Mouse (Mus musculus): ENCODE results near the gene Ptpre. TPM values are rescaled to one million over a fixed set of nuclear protein-coding genes. Genes with fewer than 3 reads are reported as not detected.

Ptpre gene
- polyA plus RNA-seq, 1 experiment from 2014 or later: 0.83 TPM

DNA sequence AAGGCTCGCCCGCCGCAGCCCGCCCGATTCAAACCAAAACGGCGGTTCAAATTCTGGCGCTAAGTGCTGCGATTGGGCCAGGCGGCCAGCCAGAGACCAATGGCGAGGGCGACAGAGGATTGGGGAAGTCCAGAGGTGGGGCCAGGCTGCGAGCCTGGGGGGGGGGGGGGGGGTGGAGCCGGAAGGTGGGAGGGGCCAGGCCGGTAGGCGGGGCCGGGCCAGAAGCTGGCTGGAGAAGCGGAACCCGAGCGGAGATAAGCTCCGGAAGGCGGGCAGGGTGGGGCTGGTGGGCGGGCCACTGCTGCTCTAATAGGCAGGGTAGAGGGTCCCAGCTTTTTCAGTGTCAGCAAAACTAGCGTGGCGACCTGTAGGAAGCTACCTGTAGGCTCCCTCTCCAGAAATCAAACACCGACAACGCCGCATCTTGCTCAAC lies 179.2 kb downstream of the Ptpre start:
- Histone ChIP-seq H3K36me3 (ENCODE audit: control insufficient read depth, insufficient read depth, low read length) (no peaks in the 10 kb centered on the region), H3K4me2 (replicated peaks; ENCODE audit: low read depth, low read length) (peak overlapping the region; percentile 88), H3K9ac (ENCODE audit: low read depth, low read length) (peak overlapping the region; percentile 88), H3K4me3 (ENCODE audit: low read depth, low read length) (peak overlapping the region; percentile 91), H3K27ac (ENCODE audit: low read depth, low read length) (no peak overlapping the region), H3K4me1 (replicated peaks; ENCODE audit: control insufficient read depth, insufficient read depth, low read length) (peaks cover 2% of the 10 kb centered on the region; the same call in 1 of the 2 replicates), H3K27me3 (ENCODE audit: control insufficient read depth, insufficient read depth, low read length) (no peaks in the 10 kb centered on the region), H3K9me3 (ENCODE audit: control insufficient read depth, low read length) (no peaks in the 10 kb centered on the region)
- 2% methylated on average over 22 of the region's 28 CpGs for WGBS
- DNase-seq (ENCODE audit: low spot score) (peak; percentile 93), ATAC-seq (ENCODE audit: low FRiP score) (peak; percentile 97)

DNA sequence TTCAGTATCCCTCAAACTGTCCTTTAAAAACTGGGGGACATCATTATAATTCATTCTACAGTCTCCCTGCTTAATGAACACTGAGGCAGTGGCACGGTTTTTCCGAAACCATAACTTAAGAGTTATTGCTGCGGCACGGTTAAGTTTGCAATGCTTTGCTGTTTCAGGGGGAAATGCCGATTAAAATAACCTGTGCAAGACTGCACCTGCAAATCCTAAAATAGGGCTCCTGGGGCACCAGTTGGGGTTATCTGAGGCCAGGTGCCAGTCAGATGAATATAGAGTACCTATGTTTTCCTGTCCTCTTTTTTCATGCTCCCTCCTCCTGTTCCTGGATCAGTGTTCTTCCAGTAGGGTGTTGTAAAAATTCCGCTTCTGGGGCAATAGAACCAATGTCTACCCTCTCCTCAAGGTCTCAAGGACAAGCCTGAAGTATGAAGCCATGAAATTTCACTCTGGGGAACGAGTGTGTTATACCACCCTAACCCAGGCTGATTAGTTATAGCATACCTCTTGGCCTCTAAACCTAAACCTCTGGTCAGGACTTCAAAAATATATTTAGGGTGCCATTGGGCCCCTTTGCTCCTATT lies 179.8 kb downstream of the Ptpre start:
- no peaks in the 10 kb centered on the region for H3K9me3 ChIP-seq (ENCODE audit: control insufficient read depth, low read length)
- H3K4me2 ChIP-seq (replicated peaks; ENCODE audit: low read depth, low read length): peak overlapping the region; percentile 88
- ATAC-seq (ENCODE audit: low FRiP score): 0 out of 2 replicates have a peak, but pooled peaks have one; percentile 0
- no peak overlapping the region for H3K27ac ChIP-seq (ENCODE audit: low read depth, low read length)
- H3K4me3 ChIP-seq (ENCODE audit: low read depth, low read length): peak overlapping the region; percentile 91
- DNase-seq (ENCODE audit: low spot score): no peak
- no peaks in the 10 kb centered on the region for H3K27me3 ChIP-seq (ENCODE audit: control insufficient read depth, insufficient read depth, low read length)
- peak overlapping the region; percentile 4; the same call in 1 of the 2 replicates for H3K9ac ChIP-seq (ENCODE audit: low read depth, low read length)
- 76% methylated on average over 7 of the region's 7 CpGs for WGBS
- peaks cover 2% of the 10 kb centered on the region; the same call in 1 of the 2 replicates for H3K4me1 ChIP-seq (replicated peaks; ENCODE audit: control insufficient read depth, insufficient read depth, low read length)
- no peaks in the 10 kb centered on the region for H3K36me3 ChIP-seq (ENCODE audit: control insufficient read depth, insufficient read depth, low read length)

DNA sequence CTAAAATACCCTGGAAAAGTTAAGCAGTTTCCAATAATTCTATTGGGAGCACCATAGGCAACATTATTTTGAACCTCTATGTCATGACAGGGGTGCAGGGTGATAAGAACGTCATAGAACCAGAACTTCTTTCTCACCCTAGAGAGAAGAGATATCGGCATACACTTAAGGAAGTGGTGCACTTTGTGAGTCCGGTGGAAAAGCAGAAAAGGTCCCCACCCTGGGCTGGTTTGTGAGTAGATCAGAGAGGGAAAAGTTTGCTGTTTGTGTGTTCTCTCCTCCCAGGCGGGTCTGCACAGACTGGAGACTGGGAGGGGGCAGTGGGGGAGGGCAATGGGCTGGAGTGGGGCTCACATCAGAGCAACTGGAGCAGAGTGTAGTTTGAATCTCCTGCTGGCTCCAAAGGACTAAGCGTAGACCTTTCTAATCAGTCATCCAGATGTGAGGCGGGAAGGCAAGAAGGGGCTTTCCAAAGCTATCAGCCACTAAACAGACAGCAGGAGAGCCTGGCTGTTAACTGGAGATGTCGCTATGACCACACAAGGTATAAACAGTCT lies 184.2 kb downstream of the Ptpre start:
- H3K9me3 ChIP-seq (ENCODE audit: control insufficient read depth, low read length): no peaks in the 10 kb centered on the region
- no peak overlapping the region for H3K4me3 ChIP-seq (ENCODE audit: low read depth, low read length)
- DNase-seq (ENCODE audit: low spot score) (no peak), ATAC-seq (ENCODE audit: low FRiP score) (no peak)
- H3K4me1 ChIP-seq (replicated peaks; ENCODE audit: control insufficient read depth, insufficient read depth, low read length): no peaks in the 10 kb centered on the region
- WGBS: 70% methylated on average over 7 of the region's 7 CpGs
- H3K36me3 ChIP-seq (ENCODE audit: control insufficient read depth, insufficient read depth, low read length): no peaks in the 10 kb centered on the region
- no peak overlapping the region for H3K4me2 ChIP-seq (replicated peaks; ENCODE audit: low read depth, low read length)
- no peak overlapping the region for H3K9ac ChIP-seq (ENCODE audit: low read depth, low read length)
- no peaks in the 10 kb centered on the region for H3K27me3 ChIP-seq (ENCODE audit: control insufficient read depth, insufficient read depth, low read length)
- no peak overlapping the region for H3K27ac ChIP-seq (ENCODE audit: low read depth, low read length)

DNA sequence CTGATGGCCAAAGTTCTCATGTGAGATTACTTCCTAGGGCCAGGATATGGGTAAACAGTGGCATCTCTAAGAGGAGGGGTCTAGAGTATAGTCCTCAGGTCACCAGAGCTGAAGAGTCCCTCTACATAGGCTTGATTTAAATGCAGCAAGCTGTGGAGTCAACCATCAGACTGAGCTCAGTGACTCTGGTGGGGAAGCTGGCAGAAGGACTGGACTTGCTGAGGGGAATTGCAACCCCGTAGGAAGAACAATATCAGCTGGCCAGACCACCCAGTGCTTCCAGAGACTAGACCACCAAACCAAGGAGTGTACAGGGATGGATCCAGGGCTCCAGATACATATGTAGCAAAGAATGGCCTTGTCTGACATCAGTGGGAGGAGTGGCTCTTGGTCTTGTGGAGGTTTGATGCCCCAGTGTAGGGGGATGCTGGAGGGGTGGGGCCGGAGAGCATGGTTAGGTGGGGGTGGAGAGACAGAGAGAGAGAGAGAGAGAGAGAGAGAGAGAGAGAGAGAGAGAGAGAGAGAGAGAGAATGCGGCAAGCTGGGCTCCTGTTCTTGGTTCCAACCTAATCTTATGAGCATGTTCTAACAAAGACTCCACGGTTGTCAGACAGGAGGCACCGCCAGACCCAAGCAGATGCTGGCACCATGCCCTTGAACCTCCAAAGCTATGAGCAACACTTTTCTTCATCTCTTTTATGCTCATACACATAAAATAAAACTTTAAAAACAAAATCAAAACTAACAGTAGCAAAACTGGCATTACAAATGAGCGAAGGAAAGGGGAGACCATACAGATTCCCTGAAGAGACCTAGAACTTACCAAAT lies 184.9 kb downstream of the Ptpre start:
- no peak for ATAC-seq (ENCODE audit: low FRiP score)
- Histone ChIP-seq H3K27ac (ENCODE audit: low read depth, low read length) (no peak overlapping the region), H3K9me3 (ENCODE audit: control insufficient read depth, low read length) (no peaks in the 10 kb centered on the region), H3K4me2 (replicated peaks; ENCODE audit: low read depth, low read length) (no peak overlapping the region), H3K27me3 (ENCODE audit: control insufficient read depth, insufficient read depth, low read length) (no peaks in the 10 kb centered on the region), H3K36me3 (ENCODE audit: control insufficient read depth, insufficient read depth, low read length) (no peaks in the 10 kb centered on the region), H3K4me3 (ENCODE audit: low read depth, low read length) (no peak overlapping the region), H3K4me1 (replicated peaks; ENCODE audit: control insufficient read depth, insufficient read depth, low read length) (no peaks in the 10 kb centered on the region), H3K9ac (ENCODE audit: low read depth, low read length) (no peak overlapping the region)
- DNase-seq (ENCODE audit: low spot score): no peak
- WGBS: 84% methylated on average over 6 of the region's 6 CpGs

DNA sequence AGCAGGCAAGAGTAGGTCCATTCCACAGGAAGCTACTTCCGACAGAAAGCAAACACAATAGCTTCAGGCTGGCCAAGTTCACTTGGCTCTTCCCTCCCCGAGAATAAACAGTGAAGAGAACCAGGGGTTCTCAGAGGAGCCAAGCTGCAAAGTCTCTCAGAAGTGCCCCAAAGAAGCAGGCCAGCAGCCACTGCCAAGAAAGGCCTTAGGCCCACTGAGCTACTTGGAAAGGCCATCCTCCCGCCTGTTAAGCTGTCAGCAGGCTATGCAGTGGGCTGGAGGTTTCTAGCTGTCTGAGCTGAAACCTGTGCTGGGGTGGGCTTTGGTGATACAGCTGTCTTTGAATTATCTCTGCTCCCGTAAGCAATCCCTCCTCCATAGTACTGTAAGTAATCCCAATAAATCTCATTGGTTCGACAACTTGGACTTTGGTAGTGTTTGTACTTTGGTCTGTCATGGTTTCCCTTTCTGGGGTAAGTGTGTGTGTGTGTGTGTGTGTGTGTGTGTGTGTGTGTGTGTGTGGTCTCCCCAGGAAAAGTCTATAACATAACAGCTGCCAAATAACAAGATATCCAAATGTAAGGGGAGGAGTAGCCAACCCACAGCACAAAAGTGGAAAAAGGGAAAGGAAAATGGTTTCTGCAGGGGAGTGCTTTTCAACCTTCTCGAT lies 186.5 kb downstream of the Ptpre start:
- Histone ChIP-seq H3K9ac (ENCODE audit: low read depth, low read length) (no peak overlapping the region), H3K27ac (ENCODE audit: low read depth, low read length) (no peak overlapping the region), H3K36me3 (ENCODE audit: control insufficient read depth, insufficient read depth, low read length) (no peaks in the 10 kb centered on the region), H3K9me3 (ENCODE audit: control insufficient read depth, low read length) (no peaks in the 10 kb centered on the region), H3K4me1 (replicated peaks; ENCODE audit: control insufficient read depth, insufficient read depth, low read length) (no peaks in the 10 kb centered on the region), H3K4me3 (ENCODE audit: low read depth, low read length) (no peak overlapping the region), H3K27me3 (ENCODE audit: control insufficient read depth, insufficient read depth, low read length) (no peaks in the 10 kb centered on the region), H3K4me2 (replicated peaks; ENCODE audit: low read depth, low read length) (no peak overlapping the region)
- ATAC-seq (ENCODE audit: low FRiP score) (no peak), DNase-seq (ENCODE audit: low spot score) (no peak)
- WGBS: 78% methylated on average over 6 of the region's 6 CpGs

DNA sequence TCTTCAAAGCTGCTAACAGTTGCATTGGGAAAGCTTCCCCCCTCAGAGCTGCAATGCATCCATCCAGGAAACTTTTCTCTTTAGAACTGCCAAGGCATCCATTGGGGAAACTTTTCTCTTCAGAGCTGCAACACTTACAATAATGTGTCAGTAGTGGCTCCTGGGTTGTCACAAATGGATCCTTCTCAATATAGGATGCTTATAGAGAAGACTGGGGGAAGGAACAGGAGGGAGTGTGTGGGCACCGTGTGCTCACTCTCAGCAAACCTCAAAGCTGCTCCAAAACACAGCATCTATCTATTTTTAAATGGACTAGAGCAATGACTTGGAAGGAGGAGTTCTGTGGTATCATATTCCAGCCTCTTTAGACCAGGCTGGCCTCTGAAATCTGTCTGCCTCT lies 189.4 kb downstream of the Ptpre start:
- H3K4me1 ChIP-seq (replicated peaks; ENCODE audit: control insufficient read depth, insufficient read depth, low read length): no peaks in the 10 kb centered on the region
- no peak for ATAC-seq (ENCODE audit: low FRiP score)
- no peaks in the 10 kb centered on the region for H3K27me3 ChIP-seq (ENCODE audit: control insufficient read depth, insufficient read depth, low read length)
- H3K4me2 ChIP-seq (replicated peaks; ENCODE audit: low read depth, low read length): no peak overlapping the region
- H3K9me3 ChIP-seq (ENCODE audit: control insufficient read depth, low read length): no peaks in the 10 kb centered on the region
- WGBS: 81% methylated on average over 1 of the region's 1 CpGs
- no peak overlapping the region for H3K27ac ChIP-seq (ENCODE audit: low read depth, low read length)
- no peak for DNase-seq (ENCODE audit: low spot score)
- no peak overlapping the region for H3K4me3 ChIP-seq (ENCODE audit: low read depth, low read length)
- no peak overlapping the region for H3K9ac ChIP-seq (ENCODE audit: low read depth, low read length)
- no peaks in the 10 kb centered on the region for H3K36me3 ChIP-seq (ENCODE audit: control insufficient read depth, insufficient read depth, low read length)

DNA sequence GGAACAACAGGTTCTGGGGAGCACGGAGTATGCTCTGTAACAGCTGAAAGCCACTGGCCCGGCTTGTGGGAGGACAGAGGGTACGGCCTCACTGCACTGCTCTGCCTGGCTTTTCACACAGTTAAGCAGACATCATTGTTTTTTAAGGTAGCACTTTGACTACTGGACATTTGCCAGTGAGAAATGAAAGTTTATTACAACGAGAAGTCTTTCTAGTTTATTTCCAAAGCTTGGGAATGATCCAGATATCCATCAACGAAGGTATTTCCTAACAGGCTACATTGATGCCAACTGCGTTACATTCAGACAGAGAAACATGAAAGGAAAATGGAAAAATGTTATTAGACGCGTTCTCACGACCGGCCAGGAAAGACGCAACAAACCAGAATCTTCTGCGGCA lies 190.8 kb downstream of the Ptpre start:
- Histone ChIP-seq H3K27ac (ENCODE audit: low read depth, low read length) (no peak overlapping the region), H3K9ac (ENCODE audit: low read depth, low read length) (no peak overlapping the region), H3K27me3 (ENCODE audit: control insufficient read depth, insufficient read depth, low read length) (no peaks in the 10 kb centered on the region), H3K4me2 (replicated peaks; ENCODE audit: low read depth, low read length) (no peak overlapping the region), H3K4me1 (replicated peaks; ENCODE audit: control insufficient read depth, insufficient read depth, low read length) (no peaks in the 10 kb centered on the region), H3K9me3 (ENCODE audit: control insufficient read depth, low read length) (no peaks in the 10 kb centered on the region), H3K4me3 (ENCODE audit: low read depth, low read length) (no peak overlapping the region), H3K36me3 (ENCODE audit: control insufficient read depth, insufficient read depth, low read length) (no peaks in the 10 kb centered on the region)
- DNase-seq (ENCODE audit: low spot score): no peak
- no peak for ATAC-seq (ENCODE audit: low FRiP score)
- WGBS: 91% methylated on average over 12 of the region's 12 CpGs

DNA sequence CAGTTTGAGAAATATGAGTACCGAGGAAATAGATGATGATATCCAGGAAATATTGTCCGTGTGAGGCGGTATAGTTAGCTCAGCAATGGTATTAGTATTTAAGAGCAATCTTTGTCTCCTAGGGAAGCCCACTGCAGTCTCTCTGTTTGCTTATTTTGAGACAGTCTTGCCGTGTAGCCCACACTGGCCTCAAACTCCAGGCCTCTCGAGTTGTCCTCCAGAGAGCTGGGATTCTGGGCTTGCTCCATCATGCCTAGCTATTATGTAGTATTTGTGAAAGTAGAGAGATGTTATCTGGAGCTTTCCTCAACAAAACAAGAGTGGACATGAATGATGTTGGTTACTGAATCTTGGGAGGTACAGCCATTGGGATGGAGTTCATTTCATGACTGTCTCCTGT lies 197.1 kb downstream of the Ptpre start:
- WGBS: 88% methylated on average over 5 of the region's 5 CpGs
- DNase-seq (ENCODE audit: low spot score) (no peak), ATAC-seq (ENCODE audit: low FRiP score) (no peak)
- Histone ChIP-seq H3K9me3 (ENCODE audit: control insufficient read depth, low read length) (no peaks in the 10 kb centered on the region), H3K27ac (ENCODE audit: low read depth, low read length) (no peak overlapping the region), H3K36me3 (ENCODE audit: control insufficient read depth, insufficient read depth, low read length) (no peaks in the 10 kb centered on the region), H3K4me3 (ENCODE audit: low read depth, low read length) (no peak overlapping the region), H3K4me1 (replicated peaks; ENCODE audit: control insufficient read depth, insufficient read depth, low read length) (no peaks in the 10 kb centered on the region), H3K9ac (ENCODE audit: low read depth, low read length) (no peak overlapping the region), H3K4me2 (replicated peaks; ENCODE audit: low read depth, low read length) (no peak overlapping the region), H3K27me3 (ENCODE audit: control insufficient read depth, insufficient read depth, low read length) (no peaks in the 10 kb centered on the region)

All from hindbrain, embryonic 11.5 days (tissue).